Mouse (Mus musculus) layer of hippocampus, adult 2 months (tissue): ENCODE results near the gene Tbc1d25. TPM values are rescaled to one million over a fixed set of nuclear protein-coding genes. Genes with fewer than 3 reads are reported as not detected.
A peak's percentile ranks its signal among the peaks of the same experiment; 100 is the strongest.

Experiments
- DNase-seq, 2 experiments: peaks; one replicate each; pipeline ENCODE4 v3.0.0; 2022; ENCODE audit warnings: low spot score in 2 of 2
- H3K27ac ChIP-seq: fragments of 200-600 bp; 2 replicates; pipeline ENCODE4 v1.8.1; 2022
- H3K4me3 ChIP-seq: fragments of 200-600 bp; 2 replicates; pipeline ENCODE4 v1.8.1; 2022; ENCODE audit warnings: mild to moderate bottlenecking
- CTCF ChIP-seq: fragments of 200-600 bp; conservative IDR thresholded peaks from 2 replicates; pipeline ENCODE4 v1.8.1; 2022; ENCODE audit warnings: antibody characterized with exemption, mild to moderate bottlenecking, moderate library complexity
- long read RNA-seq, 2 experiments: library from polyadenylated mRNA; stranded (forward); transcript quantifications; one replicate each; pipeline ENCODE4 v2.0.0; 2021; ENCODE audit warnings: borderline mapping rate in 2 of 2
- total RNA-seq, 2 experiments: library from RNA; stranded (reverse); gene quantifications; 2 replicates each; pipeline ENCODE4 v1.2.3; 2021

Gene Tbc1d25
- 10 to 100 TPM; 13.5 to 13.6 TPM for total RNA-seq
- long read RNA-seq, experiment 1, partial matches to known transcripts, result 1 of 8 reads
- long read RNA-seq, experiment 1, other reads (novel, unspliced or antisense), result 1 of 8 reads
- long read RNA-seq, experiment 2, transcript Tbc1d25-201 (6 exons, 2,648 nt), result major isoform, 8 of 15 reads
- long read RNA-seq, experiment 2, partial matches to known transcripts, result 0 of 15 reads
- long read RNA-seq, experiment 2, other reads (novel, unspliced or antisense), result 6 of 15 reads

DNA sequence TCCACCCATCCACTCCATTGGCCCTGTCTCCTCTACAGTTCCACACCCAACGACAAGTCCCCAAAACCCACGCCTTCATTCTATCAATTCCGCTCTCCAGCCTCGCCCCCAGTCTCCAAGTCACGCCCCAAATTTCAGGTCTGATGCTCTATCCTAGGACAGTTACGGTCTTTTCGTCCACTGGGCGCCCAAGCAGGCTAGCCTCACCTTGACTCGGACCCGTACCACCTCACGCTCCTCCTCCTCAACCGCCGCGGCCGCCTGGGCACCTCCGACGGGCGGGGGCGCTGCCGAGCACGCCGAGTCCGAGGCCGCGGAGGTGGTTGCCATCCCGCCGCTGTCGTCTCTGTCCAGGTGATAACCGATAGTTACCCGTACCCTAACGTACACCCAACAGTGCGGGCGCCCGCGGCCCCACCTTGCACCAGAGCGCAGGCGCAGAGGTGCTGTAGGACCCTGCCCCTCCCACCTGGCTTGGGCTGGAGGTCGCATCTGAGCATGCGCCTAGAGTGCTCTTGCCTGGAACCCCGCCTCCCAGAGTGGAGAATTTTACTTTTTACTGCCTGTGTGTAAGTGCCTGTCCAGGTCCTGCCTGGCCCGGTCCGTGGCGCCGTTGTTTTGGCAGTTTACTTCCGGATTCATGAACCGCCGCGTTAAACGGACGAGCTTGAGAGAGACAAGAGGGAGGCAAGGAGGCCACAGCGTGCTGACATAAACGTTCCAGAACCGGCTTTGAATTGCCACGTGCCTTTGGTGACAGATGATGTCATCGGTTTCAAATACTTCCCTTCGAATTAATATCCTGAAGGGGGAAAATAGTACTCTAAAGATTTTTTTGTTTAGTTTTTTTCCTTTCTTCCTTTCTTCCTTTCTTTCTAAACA is at the start of gene Tbc1d25:
Gene Tbc1d25, minus strand, starts transcription at position 678 of the 882 bp plus-strand sequence.
- TF ChIP-seq CTCF, result peak; percentile 58
- DNase-seq, result peak; percentile 75 to 82
- peak within 1 kb of the TSS; percentile 88 for H3K27ac ChIP-seq
- H3K4me3 ChIP-seq, result peak within 1 kb of the TSS; percentile 72

GRCm38 (mm10) chrX:8223473-8223872 is 47.5 kb upstream of the Tbc1d25 start:
- no peak for TF ChIP-seq CTCF
- no peak overlapping the region for H3K4me3 ChIP-seq
- H3K27ac ChIP-seq, result peak overlapping the region; percentile 87
- DNase-seq, result no peak

DNA sequence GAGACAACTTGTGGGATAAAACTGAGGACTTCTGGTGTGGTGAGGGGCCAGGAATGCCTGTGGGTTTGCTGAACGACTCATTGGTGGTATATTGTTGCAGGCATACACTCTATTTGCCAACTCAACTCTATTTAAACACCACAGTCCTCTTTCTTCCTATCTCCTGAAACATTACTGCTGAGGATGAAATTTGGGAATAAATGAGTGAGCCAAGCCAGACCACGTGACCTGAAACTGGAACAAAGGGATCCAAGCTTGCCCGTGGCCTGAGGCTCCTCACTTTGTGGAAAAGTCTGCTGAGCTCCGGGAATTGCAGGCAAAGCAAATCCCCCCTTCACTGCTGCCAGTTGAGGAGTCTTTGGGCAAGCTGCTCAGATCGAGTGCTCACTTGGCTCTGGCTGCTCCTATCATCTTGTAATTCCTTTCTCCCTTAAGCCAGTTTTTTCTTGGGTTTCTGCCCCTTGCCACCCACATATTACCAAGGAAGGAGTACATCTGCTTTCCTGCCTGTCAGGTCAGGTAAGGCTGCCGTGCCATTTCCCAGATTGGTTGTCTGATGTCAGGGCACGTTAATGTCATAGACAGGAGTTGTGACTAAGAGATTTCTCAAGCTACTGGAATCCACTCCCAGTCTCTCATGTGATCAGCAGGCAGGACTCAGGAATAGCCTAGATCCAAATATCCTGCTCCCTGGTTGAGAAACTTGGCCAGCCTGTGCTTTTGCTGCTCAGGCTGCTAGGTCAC is 46.9 kb upstream of the Tbc1d25 start:
- DNase-seq, result peak in 1 of 2 experiments; percentile 10
- no peak for TF ChIP-seq CTCF
- Histone ChIP-seq H3K27ac (peak overlapping the region; percentile 87), H3K4me3 (no peak overlapping the region)

- H3K4me3 ChIP-seq, result no peak overlapping the region
- peak; percentile 61 to 68 for DNase-seq
- TF ChIP-seq CTCF, result no peak
- peak overlapping the region; percentile 87 for H3K27ac ChIP-seq
These were observed 46.3 kb upstream of the Tbc1d25 start for GRCm38 (mm10) chrX:8222296-8222677.

DNA sequence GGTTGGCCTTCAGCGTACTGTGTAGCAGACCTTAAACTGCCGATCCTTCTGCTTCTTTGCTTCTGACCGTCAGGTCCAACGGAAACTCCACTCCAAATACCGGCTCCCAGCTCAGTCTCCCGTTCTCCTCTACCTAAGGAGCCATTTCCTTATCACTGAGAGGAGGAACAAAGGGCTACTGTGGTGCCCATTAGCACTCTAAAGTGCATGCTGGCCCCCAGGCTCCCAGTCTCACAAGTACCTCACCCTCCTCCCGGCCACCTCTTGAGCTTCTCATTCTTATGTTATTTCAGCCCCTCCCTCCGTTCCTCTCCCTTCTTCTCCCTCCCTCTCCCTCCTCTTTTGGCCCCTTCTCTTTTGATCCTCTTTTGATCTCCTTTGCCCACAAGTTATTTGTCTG is 43.7 kb upstream of the Tbc1d25 start:
- DNase-seq, result no peak
- TF ChIP-seq CTCF, result no peak
- no peak overlapping the region for H3K4me3 ChIP-seq
- no peak overlapping the region for H3K27ac ChIP-seq

- no peak for TF ChIP-seq CTCF
- Histone ChIP-seq H3K27ac (peak overlapping the region; percentile 77), H3K4me3 (no peak overlapping the region)
- no peak for DNase-seq
These were observed 42.1 kb upstream of the Tbc1d25 start for GRCm38 (mm10) chrX:8218114-8218513.

GRCm38 (mm10) chrX:8217383-8217782 is 41.4 kb upstream of the Tbc1d25 start:
- Histone ChIP-seq H3K27ac (peak overlapping the region; percentile 77), H3K4me3 (no peak overlapping the region)
- TF ChIP-seq CTCF, result no peak
- peak in 1 of 2 experiments; percentile 37 for DNase-seq

DNA sequence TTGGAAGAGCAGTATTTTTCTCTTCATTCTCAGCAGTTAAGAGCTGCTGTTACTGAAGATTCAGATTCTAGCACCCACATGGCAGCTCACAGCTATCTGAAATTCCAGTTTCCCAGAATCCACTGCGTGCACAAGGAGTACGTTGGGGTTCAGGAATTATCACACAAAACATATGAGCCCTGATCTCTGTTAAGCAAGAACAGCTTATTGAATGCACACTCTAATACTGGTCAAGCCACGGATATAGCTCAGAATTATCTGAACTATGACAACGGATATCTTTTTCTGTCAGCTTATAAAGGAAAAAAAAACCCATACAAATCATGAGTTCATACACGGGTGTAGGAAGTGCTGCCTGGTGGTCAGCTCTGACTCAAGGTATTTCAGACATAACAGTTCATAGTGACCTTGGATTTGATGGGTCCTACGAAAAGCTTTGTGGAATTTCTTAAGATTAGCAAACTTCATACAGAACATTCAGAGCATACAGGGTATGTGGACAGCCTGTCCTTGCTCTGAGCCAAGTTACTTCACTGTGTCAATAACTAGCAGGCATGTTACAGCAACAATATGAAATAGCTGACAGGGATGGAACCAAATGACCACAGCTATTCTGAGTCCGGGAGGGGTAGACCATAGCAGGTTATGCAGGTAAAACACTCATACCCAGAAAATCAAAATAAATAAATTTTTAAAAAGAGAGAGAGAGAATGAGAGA is 35.7 kb upstream of the Tbc1d25 start:
- Histone ChIP-seq H3K27ac (no peak overlapping the region), H3K4me3 (no peak overlapping the region)
- no peak for DNase-seq
- no peak for TF ChIP-seq CTCF

DNA sequence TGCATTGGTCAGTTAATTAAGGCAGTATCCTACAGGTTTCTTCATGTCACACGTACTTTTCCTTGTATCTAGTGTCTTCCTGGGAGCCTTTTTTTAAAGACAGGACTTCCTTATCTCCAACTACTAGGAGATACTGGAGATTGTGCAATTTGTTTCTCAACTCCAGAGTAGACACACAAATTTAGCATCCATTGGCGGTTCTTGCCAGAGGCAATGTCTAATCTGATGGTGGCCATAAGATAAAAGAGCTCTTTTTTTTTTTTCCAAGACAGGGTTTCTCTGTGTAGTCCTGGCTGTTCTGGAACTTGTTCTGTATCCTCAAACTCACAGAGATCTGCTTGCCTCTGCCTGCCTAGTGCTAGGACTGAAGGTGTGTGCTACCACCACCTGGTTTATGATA is 33.7 kb upstream of the Tbc1d25 start:
- no peak overlapping the region for H3K4me3 ChIP-seq
- no peak for DNase-seq
- no peak for TF ChIP-seq CTCF
- no peak overlapping the region for H3K27ac ChIP-seq

DNA sequence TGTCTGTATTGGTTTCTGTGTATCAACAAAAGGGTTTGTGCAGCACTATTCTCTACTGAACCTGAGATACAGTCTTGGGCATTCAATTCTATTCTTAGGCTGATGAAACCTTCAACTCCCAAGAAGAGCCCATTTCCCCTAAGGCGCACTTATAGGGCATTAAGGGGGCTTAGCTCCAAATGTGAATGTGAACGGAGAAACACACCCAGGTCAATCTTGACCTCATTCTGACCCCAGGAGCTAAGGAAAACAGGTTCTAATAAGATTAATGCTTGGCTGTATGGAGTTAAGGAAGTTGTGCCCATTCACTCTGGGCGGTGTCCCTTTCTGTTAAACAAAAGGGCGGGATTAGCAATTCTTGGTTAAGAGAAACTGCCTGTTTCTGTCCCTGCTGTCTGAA is 31.2 kb upstream of the Tbc1d25 start:
- DNase-seq, result no peak
- no peak overlapping the region; the same call in 1 of the 2 replicates for H3K4me3 ChIP-seq
- no peak for TF ChIP-seq CTCF
- H3K27ac ChIP-seq, result no peak overlapping the region; the same call in 1 of the 2 replicates

DNA sequence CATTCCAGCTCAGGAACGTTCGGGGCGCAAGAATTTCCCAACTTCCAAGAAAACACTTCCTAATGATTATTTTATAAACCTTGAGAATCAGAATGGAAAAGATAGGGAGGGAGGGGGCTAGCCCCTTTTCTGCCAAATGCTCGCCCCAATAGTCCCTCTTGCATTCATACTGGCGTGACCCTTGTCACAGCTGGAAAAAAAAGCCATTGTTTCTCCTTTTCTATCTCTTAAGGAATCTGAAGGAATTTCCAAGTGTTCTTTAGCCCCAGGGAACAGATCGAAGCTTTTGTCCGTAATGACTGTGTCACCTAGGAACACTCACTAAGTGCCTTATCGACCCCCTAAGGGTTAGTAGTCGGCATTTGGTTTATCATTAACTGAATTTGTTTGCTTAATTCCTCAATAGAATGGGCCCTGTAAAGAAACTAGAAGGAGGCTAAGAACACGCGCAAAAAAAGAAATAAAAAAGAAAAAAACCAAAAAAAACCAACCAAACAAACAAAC is 30.8 kb upstream of the Tbc1d25 start:
- Histone ChIP-seq H3K27ac (peak overlapping the region; percentile 95), H3K4me3 (peak overlapping the region; percentile 70)
- no peak for TF ChIP-seq CTCF
- DNase-seq, result no peak

DNA sequence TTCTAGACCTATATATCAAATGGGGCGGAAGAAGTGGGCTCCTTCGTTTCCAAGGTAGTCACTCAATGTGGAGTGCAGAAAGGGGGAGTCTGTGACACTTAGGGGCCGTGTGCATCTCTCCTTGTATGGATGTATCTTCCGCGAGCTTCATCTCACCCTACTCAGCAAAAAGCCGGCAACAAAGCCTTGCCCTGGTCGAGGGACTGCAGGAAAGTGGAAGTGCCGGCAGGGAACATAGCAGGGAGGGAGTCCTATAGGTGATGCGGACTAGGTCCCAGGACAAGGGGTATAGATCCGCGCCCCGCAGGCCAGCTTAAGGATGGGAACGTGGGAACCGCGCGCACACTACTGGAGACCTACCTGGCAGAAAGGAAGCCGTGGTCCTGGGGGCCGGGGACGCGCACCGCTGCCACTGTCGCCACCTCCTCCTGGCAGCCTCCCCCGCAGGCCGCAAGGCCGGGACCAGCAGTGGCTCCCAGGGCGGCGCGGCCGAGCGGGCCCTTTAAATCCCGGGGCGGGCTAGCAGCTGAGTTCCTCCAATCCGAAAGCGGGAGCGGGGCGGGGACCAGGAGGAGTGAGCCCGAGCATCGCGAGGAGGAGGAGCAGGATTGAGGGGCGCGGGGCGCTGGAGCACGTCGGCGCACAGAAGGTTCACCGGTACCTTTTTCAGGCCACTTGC is 30.2 kb upstream of the Tbc1d25 start, which contains the start of gene Porcn:
Gene Porcn, minus strand, starts transcription at position 511 of the 679 bp plus-strand sequence.
- peak; percentile 81 to 87 for DNase-seq
- peak within 1 kb of the TSS; percentile 70 for H3K4me3 ChIP-seq
- H3K27ac ChIP-seq, result peak within 1 kb of the TSS; percentile 95
- TF ChIP-seq CTCF, result no peak
